Mouse (Mus musculus) liver, embryonic 11.5 days (tissue): Measurements from ENCODE around the gene Gtf3c2. TPM values are rescaled to one million over a fixed set of nuclear protein-coding genes. Genes with fewer than 3 reads are reported as not detected.

Source experiments
- ATAC-seq: fragments of 200-750 bp; cut with Nextera tagmentation; replicated peaks from 2 replicates; pipeline ENCODE4 v1.8.0; 2017; ENCODE audit warnings: moderate number of reproducible peaks, mild to moderate bottlenecking, moderate TSS enrichment, moderate library complexity; ENCODE audit not compliant: low FRiP score
- DNase-seq: peaks from one replicate; pipeline ENCODE4 v3.0.0-alpha.2; 2017; ENCODE audit warnings: low spot score
- H3K27ac ChIP-seq: fragments of 300-500 bp; sonication (generic); 2 replicates; pipeline ENCODE4 v1.5.1; 2014; ENCODE audit warnings: mild to moderate bottlenecking, low read depth, low read length, control low read depth
- H3K27me3 ChIP-seq: fragments of 300-500 bp; sonication (generic); replicated peaks from 2 replicates; pipeline ENCODE4 v1.6.1; 2014; ENCODE audit warnings: low read length, mixed read lengths; ENCODE audit not compliant: control insufficient read depth, insufficient read depth
- H3K36me3 ChIP-seq: fragments of 300-500 bp; sonication (generic); 2 replicates; pipeline ENCODE4 v1.6.1; 2014; ENCODE audit warnings: mild to moderate bottlenecking, low read length, moderate library complexity, mixed read lengths; ENCODE audit not compliant: control insufficient read depth, insufficient read depth
- H3K4me1 ChIP-seq: fragments of 300-500 bp; sonication (generic); replicated peaks from 2 replicates; pipeline ENCODE4 v1.6.1; 2014; ENCODE audit warnings: low read length, mixed read lengths; ENCODE audit not compliant: control insufficient read depth, insufficient read depth
- H3K4me2 ChIP-seq: fragments of 300-500 bp; sonication (generic); 2 replicates; pipeline ENCODE4 v1.6.1; 2014; ENCODE audit warnings: mild to moderate bottlenecking, control low read depth, moderate library complexity
- H3K4me3 ChIP-seq: fragments of 300-500 bp; sonication (generic); 2 replicates; pipeline ENCODE4 v1.5.1; 2014; ENCODE audit warnings: low read depth, low read length, control low read depth
- H3K9ac ChIP-seq: fragments of 300-500 bp; sonication (generic); 2 replicates; pipeline ENCODE4 v1.6.1; 2014; ENCODE audit warnings: low read depth, low read length, control low read depth
- H3K9me3 ChIP-seq: fragments of 300-500 bp; sonication (generic); 2 replicates; pipeline ENCODE4 v1.6.1; 2016; ENCODE audit warnings: low read length, inconsistent platforms, mixed read lengths; ENCODE audit not compliant: control insufficient read depth
- WGBS: fragments of 180-500 bp; shearing (Covaris S2); extraction: QIAGEN DNeasy Blood & Tissue Kit; methylation state at CpG from one replicate; pipeline ENCODE4 v1.1.7; 2014; 5-methylcytosine and 5-hydroxymethylcytosine counted together
- polyA plus RNA-seq: library from polyadenylated mRNA; unstranded; fragments of >200 nt; fragmentation: Nextera tagmentation; extraction: Ambion mirVana; gene quantifications from 2 replicates; pipeline ENCODE4 v1.2.1, GENCODE M21; 2014

The Gtf3c2 gene
- polyA plus RNA-seq, 1 experiment from 2014 or later: 77.2 TPM

GRCm38 (mm10) chr5:31110781-31111180 is 69.2 kb downstream of the Gtf3c2 start:
- no peaks in the 10 kb centered on the region for H3K27me3 ChIP-seq
- H3K4me3 ChIP-seq: no peak overlapping the region
- no peaks in the 10 kb centered on the region for H3K9me3 ChIP-seq
- H3K27ac ChIP-seq: no peak overlapping the region
- DNase-seq: no peak
- no peak overlapping the region for H3K9ac ChIP-seq
- WGBS: 25% methylated on average over 7 of the region's 7 CpGs
- H3K36me3 ChIP-seq: no peaks in the 10 kb centered on the region
- no peak for ATAC-seq
- no peaks in the 10 kb centered on the region for H3K4me1 ChIP-seq
- H3K4me2 ChIP-seq: no peak overlapping the region

DNA sequence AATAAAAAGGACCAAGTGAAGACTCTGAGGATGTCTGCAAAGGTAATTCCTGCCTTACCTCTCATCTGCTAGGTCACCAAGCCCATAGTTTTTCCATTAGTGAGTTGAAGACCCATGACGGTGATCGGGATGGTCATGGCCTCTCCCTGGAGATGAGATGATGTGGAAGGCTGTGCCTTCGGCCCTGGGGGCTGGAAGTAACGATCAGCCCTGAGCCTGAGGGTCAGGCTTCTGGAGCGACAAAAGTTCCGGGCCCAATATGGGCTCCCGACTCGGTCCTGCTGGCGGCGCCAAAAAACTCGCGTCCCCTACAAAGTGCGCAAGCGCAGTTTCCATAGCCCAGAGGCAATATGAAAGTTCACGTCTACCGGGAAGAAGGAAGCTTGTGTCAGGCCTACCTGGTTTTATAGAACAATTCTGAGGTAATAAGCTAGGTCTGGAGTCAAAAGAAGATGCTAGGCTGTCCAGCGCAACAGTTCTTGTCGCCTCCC is 71.9 kb downstream of the Gtf3c2 start, which contains the start of gene Slc30a3:
Gene Slc30a3, minus strand, starts transcription at position 238 of the 491 bp plus-strand sequence.
- Histone ChIP-seq H3K27ac (no peak within 1 kb of the TSS), H3K9ac (no peak within 1 kb of the TSS), H3K27me3 (no peaks in the 10 kb centered on the region), H3K36me3 (no peaks in the 10 kb centered on the region), H3K4me3 (no peak within 1 kb of the TSS), H3K4me2 (no peak within 1 kb of the TSS), H3K4me1 (no peaks in the 10 kb centered on the region), H3K9me3 (no peaks in the 10 kb centered on the region)
- no peak for ATAC-seq
- WGBS: 90% methylated on average over 18 of the region's 18 CpGs
- no peak for DNase-seq

Other genes starting within 250 kb of the Gtf3c2 start
- 5.4 and 8.2 TPM in 2 replicates for gene Cgref1, start 234.6 kb downstream of the Gtf3c2 start, polyA plus RNA-seq
- gene Preb, start 219.8 kb downstream of the Gtf3c2 start, polyA plus RNA-seq: 111 and 118 TPM in 2 replicates
- 0.04 TPM in 2 replicates for gene Tcf23, start 211.5 kb downstream of the Gtf3c2 start, polyA plus RNA-seq
- 68.5 and 72.4 TPM in 2 replicates for gene Atraid, start 131.8 kb downstream of the Gtf3c2 start, polyA plus RNA-seq
- gene Slc5a6, start 131.2 kb downstream of the Gtf3c2 start, polyA plus RNA-seq: 9.3 and 10.3 TPM in 2 replicates
- 65.0 and 66.0 TPM in 2 replicates for gene Cad, start 125.4 kb downstream of the Gtf3c2 start, polyA plus RNA-seq
- not detected in 2 replicates for gene Dnajc5g, start 73.9 kb downstream of the Gtf3c2 start, polyA plus RNA-seq
- 1.1 and 1.4 TPM in 2 replicates for gene Slc30a3, start 71.9 kb downstream of the Gtf3c2 start, polyA plus RNA-seq
- gene Trim54, start 63.4 kb downstream of the Gtf3c2 start, polyA plus RNA-seq: 0.43 TPM in 1 of 2 replicates, not detected in the other
- not detected in 2 replicates for gene Ucn, start 41.3 kb downstream of the Gtf3c2 start, polyA plus RNA-seq
- 40.9 and 50.4 TPM in 2 replicates for gene Mpv17, start 25.9 kb downstream of the Gtf3c2 start, polyA plus RNA-seq
- gene Gm29609, start 233 bp downstream of the Gtf3c2 start, polyA plus RNA-seq: 0.64 and 1.5 TPM in 2 replicates
- 87.6 and 94.7 TPM in 2 replicates for gene Snx17, start 13.1 kb upstream of the Gtf3c2 start, polyA plus RNA-seq
- 93.2 and 98.1 TPM in 2 replicates for gene Eif2b4, start 13.3 kb upstream of the Gtf3c2 start, polyA plus RNA-seq
- gene Zfp513, start 22.2 kb upstream of the Gtf3c2 start, polyA plus RNA-seq: 4.7 and 6.2 TPM in 2 replicates
- 220 and 242 TPM in 2 replicates for gene Ppm1g, start 40.5 kb upstream of the Gtf3c2 start, polyA plus RNA-seq
- 95.6 and 98.1 TPM in 2 replicates for gene Nrbp1, start 60.7 kb upstream of the Gtf3c2 start, polyA plus RNA-seq
- gene Gm9970, start 61.1 kb upstream of the Gtf3c2 start, polyA plus RNA-seq: 0.36 TPM in 1 of 2 replicates, not detected in the other
- 11.6 and 12.0 TPM in 2 replicates for gene Krtcap3, start 71.5 kb upstream of the Gtf3c2 start, polyA plus RNA-seq
- 15.3 and 17.4 TPM in 2 replicates for gene Ift172, start 111.0 kb upstream of the Gtf3c2 start, polyA plus RNA-seq
- gene Fndc4, start 115.9 kb upstream of the Gtf3c2 start, polyA plus RNA-seq: 24.2 TPM in 2 replicates
- gene Gckr, start 117.3 kb upstream of the Gtf3c2 start, polyA plus RNA-seq: 11.3 and 12.1 TPM in 2 replicates